Mouse (Mus musculus): ENCODE results near the gene Cnpy3.
"Not testable (repeated sequence)": the region's sequence is repeated elsewhere in the genome, so short reads cannot be mapped to it uniquely, and the experiment has no call there.

Gene Cnpy3

GRCm38 (mm10) chr17:46764916-46765315 lies 12.9 kb upstream of the Cnpy3 start:
- DNase-seq (ENCODE audit: low read depth) = not testable (repeated sequence)

- DNase-seq (ENCODE audit: low read depth) = no peak
Observed at GRCm38 (mm10) chr17:46763544-46763943, 11.5 kb upstream of the Cnpy3 start, which contains the start of gene Ptcra. Ptcra (minus strand) TSS chr17:46763712.

GRCm38 (mm10) chr17:46758753-46759152 lies 6.7 kb upstream of the Cnpy3 start:
- DNase-seq (ENCODE audit: low read depth) = no peak

GRCm38 (mm10) chr17:46751056-46751793 lies 789 bp downstream of the Cnpy3 start:
- peak; percentile 65 for DNase-seq (ENCODE audit: low read depth)

GRCm38 (mm10) chr17:46750580-46750979 lies 1.4 kb downstream of the Cnpy3 start:
- DNase-seq (ENCODE audit: low read depth) = no peak

- DNase-seq (ENCODE audit: low read depth) = no peak
Observed at GRCm38 (mm10) chr17:46749282-46749681, 2.7 kb downstream of the Cnpy3 start.

GRCm38 (mm10) chr17:46747806-46748205 lies 4.2 kb downstream of the Cnpy3 start:
- DNase-seq (ENCODE audit: low read depth) = no peak

- no peak for DNase-seq (ENCODE audit: low read depth)
Observed at GRCm38 (mm10) chr17:46747234-46747633, 4.8 kb downstream of the Cnpy3 start.

GRCm38 (mm10) chr17:46745506-46745905 lies 6.5 kb downstream of the Cnpy3 start:
- DNase-seq (ENCODE audit: low read depth) = no peak

GRCm38 (mm10) chr17:46742986-46743385 lies 9.0 kb downstream of the Cnpy3 start:
- DNase-seq (ENCODE audit: low read depth) = no peak

GRCm38 (mm10) chr17:46741305-46741704 lies 10.7 kb downstream of the Cnpy3 start:
- no peak for DNase-seq (ENCODE audit: low read depth)

- DNase-seq (ENCODE audit: low read depth) = peak; percentile 50
Observed at GRCm38 (mm10) chr17:46736160-46736559, 15.9 kb downstream of the Cnpy3 start.

- no peak for DNase-seq (ENCODE audit: low read depth)
Observed at GRCm38 (mm10) chr17:46735287-46735686, 16.7 kb downstream of the Cnpy3 start.

GRCm38 (mm10) chr17:46734055-46734454 lies 18.0 kb downstream of the Cnpy3 start:
- DNase-seq (ENCODE audit: low read depth) = no peak

GRCm38 (mm10) chr17:46728904-46729318 lies 23.1 kb downstream of the Cnpy3 start, which contains the start of gene Gnmt:
Gnmt (minus strand) TSS chr17:46729168.
- no peak for DNase-seq (ENCODE audit: low read depth)

GRCm38 (mm10) chr17:46728496-46728895 lies 23.5 kb downstream of the Cnpy3 start:
- no peak for DNase-seq (ENCODE audit: low read depth)

- no peak for DNase-seq (ENCODE audit: low read depth)
Observed at GRCm38 (mm10) chr17:46728021-46728420, 24.0 kb downstream of the Cnpy3 start.

GRCm38 (mm10) chr17:46727271-46727670 lies 24.7 kb downstream of the Cnpy3 start:
- no peak for DNase-seq (ENCODE audit: low read depth)

- DNase-seq (ENCODE audit: low read depth) = no peak
Observed at GRCm38 (mm10) chr17:46725731-46726645, 26.0 kb downstream of the Cnpy3 start.

- no peak for DNase-seq (ENCODE audit: low read depth)
Observed at GRCm38 (mm10) chr17:46725273-46725672, 26.7 kb downstream of the Cnpy3 start.

GRCm38 (mm10) chr17:46724477-46725084 lies 27.4 kb downstream of the Cnpy3 start:
- no peak for DNase-seq (ENCODE audit: low read depth)

GRCm38 (mm10) chr17:46721077-46721476 lies 30.9 kb downstream of the Cnpy3 start:
- no peak for DNase-seq (ENCODE audit: low read depth)

Data from c-Kit-positive CD71-negative TER-119-negative erythroid progenitor cells, embryonic 14.5 days (primary cell).